Mouse (Mus musculus) heart, postnatal 0 days (tissue): ENCODE data around the gene Tlk1.

Experiments
- CTCF ChIP-seq: IDR thresholded peaks from 2 replicates; pipeline ENCODE4 v1.5.1; 2016; ENCODE audit warnings: antibody characterized with exemption, control low read depth, low read depth
- EP300 ChIP-seq: IDR thresholded peaks from 2 replicates; pipeline ENCODE4 v1.6.1; 2016; ENCODE audit warnings: antibody characterized with exemption, low read depth

- no peak for TF ChIP-seq EP300
- no peak for TF ChIP-seq CTCF
Observed at GRCm38 (mm10) chr2:70823434-70823833, 2.1 kb downstream of the Tlk1 start.
